Mouse (Mus musculus) liver, postnatal 0 days (tissue): ENCODE results near the gene Vti1a. TPM values are rescaled to one million over a fixed set of nuclear protein-coding genes. Genes with fewer than 3 reads are reported as not detected.

Experiments used
- ATAC-seq: fragments of 200-750 bp; cut with Nextera tagmentation; 2 replicates; pipeline ENCODE4 v1.8.0; 2017; ENCODE audit warnings: mild to moderate bottlenecking, moderate library complexity
- DNase-seq: peaks from one replicate; pipeline ENCODE4 v3.0.0-alpha.2; 2016
- H3K27ac ChIP-seq: fragments of 300-500 bp; sonication (generic); 2 replicates; pipeline ENCODE4 v1.5.1; 2014; ENCODE audit warnings: antibody characterized with exemption, moderate library complexity, mild to moderate bottlenecking, low read depth
- H3K27me3 ChIP-seq: fragments of 300-500 bp; sonication (generic); 2 replicates; pipeline ENCODE4 v1.6.1; 2014; ENCODE audit warnings: low read length, control low read depth, mixed read lengths; ENCODE audit not compliant: insufficient read depth
- H3K36me3 ChIP-seq: fragments of 300-500 bp; sonication (generic); replicated peaks from 2 replicates; pipeline ENCODE4 v1.6.1; 2014; ENCODE audit warnings: mild to moderate bottlenecking, control low read depth, low read length, moderate library complexity, mixed read lengths; ENCODE audit not compliant: insufficient read depth
- H3K4me1 ChIP-seq: fragments of 300-500 bp; sonication (generic); 2 replicates; pipeline ENCODE4 v1.6.1; 2014; ENCODE audit warnings: antibody characterized with exemption, mild to moderate bottlenecking, control low read depth; ENCODE audit not compliant: insufficient read depth
- H3K4me2 ChIP-seq: fragments of 300-500 bp; sonication (generic); 2 replicates; pipeline ENCODE4 v1.6.1; 2014; ENCODE audit warnings: low read depth, mild to moderate bottlenecking, low read length, moderate library complexity, mixed read lengths
- H3K4me3 ChIP-seq: fragments of 300-500 bp; sonication (generic); 2 replicates; pipeline ENCODE4 v1.5.1; 2014; ENCODE audit warnings: low read depth, low read length
- H3K9ac ChIP-seq: fragments of 300-500 bp; sonication (generic); replicated peaks from 2 replicates; pipeline ENCODE4 v1.6.1; 2014; ENCODE audit warnings: mild to moderate bottlenecking, moderate library complexity
- H3K9me3 ChIP-seq: fragments of 300-500 bp; sonication (generic); 2 replicates; pipeline ENCODE4 v1.6.1; 2016; ENCODE audit warnings: mild to moderate bottlenecking, control low read depth, low read length, mixed read lengths
- CTCF ChIP-seq: sonication (generic); IDR thresholded peaks from 2 replicates; pipeline ENCODE4 v1.5.1; 2016; ENCODE audit warnings: antibody characterized with exemption, low read depth
- EP300 ChIP-seq: IDR thresholded peaks from 2 replicates; pipeline ENCODE4 v1.6.1; 2016; ENCODE audit warnings: antibody characterized with exemption, low read depth, mild to moderate bottlenecking
- WGBS: fragments of 180-500 bp; shearing (Covaris S2); extraction: QIAGEN DNeasy Blood & Tissue Kit; methylation state at CpG from one replicate; pipeline ENCODE4 v1.1.7; 2014; ENCODE audit not compliant: insufficient replicate concordance; 5-methylcytosine and 5-hydroxymethylcytosine counted together
- polyA plus RNA-seq: library from polyadenylated mRNA; unstranded; fragments of >200 nt; fragmentation: Nextera tagmentation; extraction: Ambion mirVana; gene quantifications from 2 replicates; pipeline ENCODE4 v1.2.1, GENCODE M21; 2015

Vti1a gene
- polyA plus RNA-seq, 1 experiment from 2014 or later = 10.5 TPM

GRCm38 (mm10) chr19:55384634-55385033 lies 68.5 kb downstream of the Vti1a start:
- no peak for TF ChIP-seq CTCF
- no peak for TF ChIP-seq EP300
- H3K9ac ChIP-seq = no peak overlapping the region
- DNase-seq (no peak), ATAC-seq (no peak)
- H3K27me3 ChIP-seq = no peaks in the 10 kb centered on the region
- H3K4me1 ChIP-seq = no peaks in the 10 kb centered on the region
- no peak overlapping the region for H3K4me3 ChIP-seq
- H3K9me3 ChIP-seq = no peaks in the 10 kb centered on the region
- H3K27ac ChIP-seq = no peak overlapping the region
- H3K4me2 ChIP-seq = no peak overlapping the region
- no peaks in the 10 kb centered on the region; the same call in 1 of the 2 replicates for H3K36me3 ChIP-seq
- 77% methylated on average over 15 of the region's 15 CpGs for WGBS

GRCm38 (mm10) chr19:55389019-55389418 lies 72.9 kb downstream of the Vti1a start:
- TF ChIP-seq CTCF (no peak), EP300 (no peak)
- H3K27me3 ChIP-seq = no peaks in the 10 kb centered on the region
- H3K36me3 ChIP-seq = no peaks in the 10 kb centered on the region; the same call in 1 of the 2 replicates
- H3K4me2 ChIP-seq = no peak overlapping the region
- H3K4me1 ChIP-seq = no peaks in the 10 kb centered on the region
- DNase-seq = no peak
- no peaks in the 10 kb centered on the region for H3K9me3 ChIP-seq
- H3K4me3 ChIP-seq = no peak overlapping the region
- no peak overlapping the region for H3K9ac ChIP-seq
- 76% methylated on average over 10 of the region's 10 CpGs for WGBS
- H3K27ac ChIP-seq = no peak overlapping the region
- ATAC-seq = no peak

GRCm38 (mm10) chr19:55390323-55390722 lies 74.2 kb downstream of the Vti1a start:
- no peaks in the 10 kb centered on the region for H3K36me3 ChIP-seq
- no peak overlapping the region for H3K9ac ChIP-seq
- no peaks in the 10 kb centered on the region for H3K9me3 ChIP-seq
- 79% methylated on average over 11 of the region's 11 CpGs for WGBS
- no peak for TF ChIP-seq CTCF
- no peaks in the 10 kb centered on the region for H3K27me3 ChIP-seq
- H3K27ac ChIP-seq = no peak overlapping the region
- H3K4me3 ChIP-seq = no peak overlapping the region
- no peak overlapping the region for H3K4me2 ChIP-seq
- DNase-seq = no peak
- no peak for ATAC-seq
- H3K4me1 ChIP-seq = no peaks in the 10 kb centered on the region

- H3K4me1 ChIP-seq = no peaks in the 10 kb centered on the region; the same call in 1 of the 2 replicates
- H3K9me3 ChIP-seq = no peaks in the 10 kb centered on the region
- no peak overlapping the region for H3K4me2 ChIP-seq
- no peaks in the 10 kb centered on the region for H3K36me3 ChIP-seq
- ATAC-seq (no peak), DNase-seq (no peak)
- no peak for TF ChIP-seq EP300
- no peak for TF ChIP-seq CTCF
- no peaks in the 10 kb centered on the region for H3K27me3 ChIP-seq
- no peak overlapping the region for H3K27ac ChIP-seq
- no peak overlapping the region for H3K9ac ChIP-seq
- no peak overlapping the region for H3K4me3 ChIP-seq
- 85% methylated on average over 11 of the region's 11 CpGs for whole genome bisulfite sequencing
These were observed 85.5 kb downstream of the Vti1a start for GRCm38 (mm10) chr19:55401638-55402037.

DNA sequence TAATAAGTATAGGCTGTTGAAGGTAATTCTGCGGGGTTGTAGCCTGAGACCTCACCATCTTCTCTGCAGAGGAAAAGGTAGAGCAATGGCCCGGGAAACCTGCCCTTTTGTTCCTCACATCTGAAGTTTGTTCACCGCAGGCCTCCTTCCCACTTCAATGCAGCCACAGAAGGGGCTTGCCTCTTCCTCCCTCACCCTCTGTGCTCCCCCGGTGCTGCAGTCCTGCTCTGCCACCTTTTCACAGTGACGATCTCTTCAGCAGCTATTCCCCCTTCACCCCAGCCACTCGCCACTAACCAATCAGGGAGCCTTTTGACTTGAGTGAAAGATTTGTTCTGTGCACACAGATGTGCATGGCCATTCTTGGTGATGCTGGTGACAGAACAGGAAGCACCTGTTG lies 92.4 kb downstream of the Vti1a start:
- WGBS = 66% methylated on average over 6 of the region's 6 CpGs
- no peaks in the 10 kb centered on the region for H3K36me3 ChIP-seq

GRCm38 (mm10) chr19:55411415-55411814 lies 95.3 kb downstream of the Vti1a start:
- TF ChIP-seq EP300 = no peak
- TF ChIP-seq CTCF = no peak
- WGBS = 92% methylated on average over 11 of the region's 11 CpGs
- Histone ChIP-seq H3K4me2 (no peak overlapping the region), H3K4me1 (no peaks in the 10 kb centered on the region), H3K36me3 (no peaks in the 10 kb centered on the region; the same call in 1 of the 2 replicates), H3K9ac (no peak overlapping the region), H3K4me3 (no peak overlapping the region), H3K27ac (no peak overlapping the region), H3K27me3 (no peaks in the 10 kb centered on the region), H3K9me3 (no peaks in the 10 kb centered on the region)
- no peak for DNase-seq
- no peak for ATAC-seq

More for the DNA sequence above, 92.4 kb downstream of the Vti1a start:
- no peak overlapping the region for H3K9ac ChIP-seq
- H3K9me3 ChIP-seq = no peaks in the 10 kb centered on the region
- H3K27ac ChIP-seq = no peak overlapping the region
- TF ChIP-seq EP300 (no peak), CTCF (no peak)
- ATAC-seq (no peak), DNase-seq (no peak)
- no peaks in the 10 kb centered on the region; the same call in 1 of the 2 replicates for H3K4me1 ChIP-seq
- no peak overlapping the region for H3K4me2 ChIP-seq
- H3K27me3 ChIP-seq = no peaks in the 10 kb centered on the region
- no peak overlapping the region for H3K4me3 ChIP-seq

GRCm38 (mm10) chr19:55411894-55412293 lies 95.8 kb downstream of the Vti1a start:
- Histone ChIP-seq H3K36me3 (no peaks in the 10 kb centered on the region; the same call in 1 of the 2 replicates), H3K9me3 (no peaks in the 10 kb centered on the region), H3K27ac (no peak overlapping the region), H3K27me3 (no peaks in the 10 kb centered on the region), H3K4me1 (no peaks in the 10 kb centered on the region), H3K9ac (no peak overlapping the region), H3K4me2 (no peak overlapping the region), H3K4me3 (no peak overlapping the region)
- ATAC-seq (no peak), DNase-seq (no peak)
- 65% methylated on average over 2 of the region's 2 CpGs for WGBS
- TF ChIP-seq EP300 = no peak
- TF ChIP-seq CTCF = no peak
